Mouse (Mus musculus) CD4-positive naive resting alpha-beta T cell, adult 57 days (primary cell): ENCODE measurements around the gene Surf2. TPM values are rescaled to one million over a fixed set of nuclear protein-coding genes. Genes with fewer than 3 reads are reported as not detected.

Experiments used
- total RNA-seq: library from RNA; stranded (reverse); gene quantifications from one replicate; pipeline ENCODE4 v1.2.4, GENCODE M21; 2023

Surf2 gene
- 42.9 TPM for total RNA-seq

GRCm38 (mm10) chr2:26915927-26916728, at the start of gene Surf2, which contains the start of gene Surf1:
Gene Surf2, plus strand, starts transcription at chr2:26916367.
Gene Surf1, minus strand, starts transcription at chr2:26916530.

GRCm38 (mm10) chr2:26902467-26903220, 13.5 kb upstream of the Surf2 start, which contains the start of gene Surf6:
Gene Surf6, minus strand, starts transcription at chr2:26902879.

GRCm38 (mm10) chr2:26910124-26910993, 5.8 kb upstream of the Surf2 start, which contains the start of the genes Med22 and Rpl7a:
Gene Med22, minus strand, starts transcription at chr2:26910677.
Gene Rpl7a, plus strand, starts transcription at chr2:26910764.

GRCm38 (mm10) chr2:26933304-26934055, 17.3 kb downstream of the Surf2 start, which contains the start of the genes Surf4 and Stkld1:
Gene Surf4, minus strand, starts transcription at chr2:26933928.
Gene Stkld1, plus strand, starts transcription at chr2:26934047.

GRCm38 (mm10) chr2:26963923-26964723, 48.0 kb downstream of the Surf2 start, which contains the start of gene Rexo4:
Gene Rexo4, minus strand, starts transcription at chr2:26964386.

Other genes with a start within 250 kb of the Surf2 start
- gene Lcn4, start 245.1 kb upstream of the Surf2 start, total RNA-seq: 3.5 TPM
- gene Abo, start 51.4 kb upstream of the Surf2 start, total RNA-seq: not detected
- 59.3 TPM for gene Surf6, start 13.5 kb upstream of the Surf2 start, total RNA-seq
- gene Med22, start 5.7 kb upstream of the Surf2 start, total RNA-seq: 20.6 TPM
- gene Rpl7a, start 5.6 kb upstream of the Surf2 start, total RNA-seq: 873 TPM
- 67.4 TPM for gene Surf1, start 163 bp downstream of the Surf2 start, total RNA-seq
- 75.3 TPM for gene Surf4, start 17.6 kb downstream of the Surf2 start, total RNA-seq
- gene Stkld1, start 17.7 kb downstream of the Surf2 start, total RNA-seq: not detected
- 72.2 TPM for gene Rexo4, start 48.0 kb downstream of the Surf2 start, total RNA-seq
- gene Adamts13, start 57.0 kb downstream of the Surf2 start, total RNA-seq: not detected
- 37.2 TPM for gene Cacfd1, start 93.6 kb downstream of the Surf2 start, total RNA-seq
- 1.6 TPM for gene Slc2a6, start 111.6 kb downstream of the Surf2 start, total RNA-seq
- gene Mymk, start 155.8 kb downstream of the Surf2 start, total RNA-seq: not detected
- gene Adamtsl2, start 163.0 kb downstream of the Surf2 start, total RNA-seq: 0.59 TPM
- gene Fam163b, start 226.1 kb downstream of the Surf2 start, total RNA-seq: 0.18 TPM
- not detected for gene Dbh, start 248.9 kb downstream of the Surf2 start, total RNA-seq